Mouse (Mus musculus): ENCODE measurements around the gene Esd. TPM values are rescaled to one million over a fixed set of nuclear protein-coding genes. Genes with fewer than 3 reads are reported as not detected.

Gene Esd
- polyA plus RNA-seq, 1 experiment, result 394 TPM

DNA sequence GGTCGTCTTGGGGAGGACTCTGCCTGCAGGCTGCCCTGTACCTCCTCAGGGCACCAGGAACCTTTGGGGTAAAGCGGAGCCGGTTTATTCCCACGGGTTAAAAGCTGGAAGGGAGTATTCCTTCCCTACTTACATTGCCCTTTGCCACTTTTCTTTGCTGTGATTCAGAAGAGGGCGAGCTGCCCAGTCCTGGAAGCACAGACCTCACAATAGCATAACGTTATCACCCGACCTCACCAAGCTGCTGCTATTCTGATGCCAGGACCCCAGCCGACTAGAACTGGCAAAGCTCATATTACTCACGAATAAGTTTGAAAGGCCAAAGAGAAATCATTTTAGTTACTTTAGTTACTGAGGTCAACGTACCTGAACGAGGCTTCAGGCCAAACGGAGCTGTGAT is 62.8 kb downstream of the Esd start:
- 55% methylated on average over 12 of the region's 12 CpGs for WGBS
- Histone ChIP-seq H3K27me3 (replicated peaks; ENCODE audit: control insufficient read depth, insufficient read depth, low read length) (no peaks in the 10 kb centered on the region), H3K27ac (ENCODE audit: insufficient read depth, low read depth, low read length) (no peak overlapping the region), H3K36me3 (ENCODE audit: control insufficient read depth, insufficient read depth, low read length) (peaks cover 1% of the 10 kb centered on the region; the same call in 1 of the 2 replicates), H3K4me3 (ENCODE audit: insufficient read depth, low read depth, low read length) (no peak overlapping the region), H3K4me1 (ENCODE audit: control insufficient read depth, insufficient read depth, low read length) (no peaks in the 10 kb centered on the region)
- no peak for TF ChIP-seq POLR2A (IDR thresholded peaks at IDR 0.05; ENCODE audit: low read depth, low read length)
- no peak for TF ChIP-seq CTCF (conservative IDR thresholded peaks at IDR 0.05; ENCODE audit: insufficient read depth, insufficient read length, low read depth, low read length)
- DNase-seq, result no peak

DNA sequence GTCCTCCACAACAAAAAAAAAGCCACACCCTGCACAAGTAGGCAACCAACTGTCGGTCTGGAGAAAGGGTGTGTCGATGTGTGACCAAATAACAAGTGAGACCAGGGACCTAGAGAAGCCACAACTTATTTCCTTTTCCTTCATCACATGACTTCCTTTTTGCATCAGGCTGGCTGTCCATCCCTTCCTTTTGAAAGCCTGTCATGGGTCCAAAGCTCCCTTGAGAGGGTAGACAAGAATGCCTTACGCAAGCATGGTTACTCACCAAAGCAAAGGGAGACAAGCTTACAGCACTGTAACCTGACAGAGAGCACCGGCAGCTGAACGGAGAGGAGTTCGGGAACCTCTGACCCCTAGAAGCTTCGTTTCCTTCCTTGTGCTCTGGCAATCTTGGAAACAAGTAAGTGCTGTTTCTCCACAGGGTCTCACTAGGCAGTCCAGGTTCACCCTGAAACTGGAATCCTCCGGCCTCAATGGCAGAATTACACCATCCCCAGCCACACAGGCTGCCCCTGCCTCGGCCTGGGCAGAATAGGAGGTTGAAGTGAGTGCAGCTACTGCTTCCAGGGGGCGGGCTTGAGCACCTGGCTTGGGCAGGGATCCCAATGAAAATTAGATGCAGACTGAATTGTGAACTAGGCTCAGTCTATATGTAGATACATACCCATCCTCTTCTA is 65.4 kb downstream of the Esd start:
- no peak for TF ChIP-seq CTCF (conservative IDR thresholded peaks at IDR 0.05; ENCODE audit: insufficient read depth, insufficient read length, low read depth, low read length)
- no peak for TF ChIP-seq POLR2A (IDR thresholded peaks at IDR 0.05; ENCODE audit: low read depth, low read length)
- Histone ChIP-seq H3K27me3 (replicated peaks; ENCODE audit: control insufficient read depth, insufficient read depth, low read length) (no peaks in the 10 kb centered on the region), H3K27ac (ENCODE audit: insufficient read depth, low read depth, low read length) (no peak overlapping the region), H3K4me1 (ENCODE audit: control insufficient read depth, insufficient read depth, low read length) (no peaks in the 10 kb centered on the region), H3K4me3 (ENCODE audit: insufficient read depth, low read depth, low read length) (no peak overlapping the region), H3K36me3 (ENCODE audit: control insufficient read depth, insufficient read depth, low read length) (peaks cover 1% of the 10 kb centered on the region; the same call in 1 of the 2 replicates)
- 72% methylated on average over 10 of the region's 10 CpGs for WGBS
- DNase-seq, result no peak

DNA sequence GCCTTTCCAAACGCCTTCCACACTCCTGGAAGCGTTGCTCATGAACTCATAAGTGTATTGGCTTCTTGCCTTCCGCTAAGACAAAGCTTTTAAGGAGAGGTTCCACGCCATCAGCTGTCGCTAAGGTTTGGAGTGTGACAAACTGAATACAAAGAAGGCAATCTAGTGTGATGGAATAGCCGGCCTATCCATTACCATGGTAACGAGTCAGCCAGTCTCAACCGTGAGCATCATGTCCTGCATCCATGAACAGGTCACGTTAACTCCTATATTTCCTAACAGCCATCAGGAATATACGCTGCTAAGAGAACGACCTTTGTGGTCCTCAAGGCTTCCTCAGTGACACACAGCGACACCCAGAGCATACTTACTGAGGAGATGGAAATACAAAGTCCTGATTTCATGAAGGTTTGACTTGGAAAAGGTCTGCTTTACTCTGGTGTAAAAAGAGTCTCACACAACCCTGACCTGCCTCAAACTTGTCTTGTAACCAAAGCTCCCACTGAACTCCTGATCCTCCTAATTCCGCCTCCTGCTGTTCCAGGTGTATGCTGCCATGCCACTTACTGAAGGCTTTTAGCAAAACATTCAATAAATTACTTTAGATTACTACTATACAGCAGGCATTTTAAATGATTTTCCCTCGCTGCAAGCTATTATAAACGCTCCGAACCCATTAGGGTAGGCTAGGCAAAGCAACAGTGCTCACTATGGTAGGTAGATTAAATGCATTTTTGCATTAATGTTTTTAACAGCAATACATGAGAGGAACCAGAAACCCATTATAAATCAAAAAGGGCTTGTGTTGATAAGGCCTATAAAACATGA is 66.2 kb downstream of the Esd start:
- DNase-seq, result no peak
- TF ChIP-seq CTCF (conservative IDR thresholded peaks at IDR 0.05; ENCODE audit: insufficient read depth, insufficient read length, low read depth, low read length), result no peak
- no peak for TF ChIP-seq POLR2A (IDR thresholded peaks at IDR 0.05; ENCODE audit: low read depth, low read length)
- H3K36me3 ChIP-seq (ENCODE audit: control insufficient read depth, insufficient read depth, low read length), result peaks cover 1% of the 10 kb centered on the region; the same call in 1 of the 2 replicates
- WGBS, result 93% methylated on average over 16 of the region's 16 CpGs
- no peaks in the 10 kb centered on the region for H3K27me3 ChIP-seq (replicated peaks; ENCODE audit: control insufficient read depth, insufficient read depth, low read length)
- no peak overlapping the region for H3K4me3 ChIP-seq (ENCODE audit: insufficient read depth, low read depth, low read length)
- H3K4me1 ChIP-seq (ENCODE audit: control insufficient read depth, insufficient read depth, low read length), result no peaks in the 10 kb centered on the region
- H3K27ac ChIP-seq (ENCODE audit: insufficient read depth, low read depth, low read length), result no peak overlapping the region

Other genes with a start within 250 kb of the Esd start
- 0.14 and 0.16 TPM in 2 replicates for gene Htr2a, start 91.5 kb upstream of the Esd start, polyA plus RNA-seq (2012; rRNA removed)
- gene Lrch1, start 215.6 kb downstream of the Esd start, polyA plus RNA-seq (2012; rRNA removed), result 8.2 and 8.4 TPM in 2 replicates

All from kidney, adult 2 months (tissue).